Mouse (Mus musculus): ENCODE data around the gene Nek11.
"Not testable (repeated sequence)": the region's sequence is repeated elsewhere in the genome, so short reads cannot be mapped to it uniquely, and the experiment has no call there.

Nek11 gene

GRCm38 (mm10) chr9:105132002-105132367 is 263.3 kb downstream of the Nek11 start:
- DNase-seq: no peak

- peak; percentile 97 for DNase-seq
Observed at GRCm38 (mm10) chr9:105131253-105132001, 263.9 kb downstream of the Nek11 start, which contains the start of gene Nudt16. Nudt16 (minus strand) TSS chr9:105131824.

DNA sequence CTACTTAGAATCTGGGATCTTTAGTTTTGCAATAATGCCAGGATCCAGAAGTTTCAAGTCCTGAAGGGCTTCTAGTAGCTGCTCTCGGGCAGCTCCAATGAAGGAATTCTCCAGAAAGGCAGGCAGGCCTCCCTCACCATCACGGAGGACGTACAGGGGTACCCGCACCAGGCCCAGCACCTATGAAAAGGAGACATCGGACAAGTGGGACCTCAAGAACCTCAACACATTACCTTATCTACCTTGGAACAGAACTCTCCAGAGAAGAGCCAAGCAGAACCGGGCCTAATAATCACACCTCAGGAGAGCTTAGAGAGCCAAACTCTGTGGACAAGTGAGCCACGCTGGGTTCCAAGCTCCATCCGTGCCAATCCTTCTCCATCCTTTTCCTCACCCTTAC is 265.0 kb downstream of the Nek11 start:
- no peak for DNase-seq

DNA sequence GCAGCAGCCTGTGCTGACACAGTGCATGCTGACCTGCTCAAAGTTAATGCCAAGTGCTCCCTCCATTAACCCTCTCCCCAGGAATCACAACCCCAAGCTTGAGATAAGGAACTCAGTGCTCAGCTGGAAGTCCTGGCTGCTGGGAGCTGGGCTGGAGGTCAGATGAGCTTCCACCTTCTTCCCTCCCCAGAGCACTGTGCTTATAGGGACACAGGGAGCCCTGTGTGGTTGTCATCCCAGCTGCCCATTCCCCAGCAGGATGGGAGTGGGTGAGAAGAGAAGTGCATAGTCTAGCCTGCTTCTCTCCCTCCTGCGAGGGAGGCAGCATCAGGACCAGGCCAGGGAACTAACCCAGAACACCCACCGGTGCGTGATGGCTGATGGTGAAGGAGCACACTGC is 270.1 kb downstream of the Nek11 start:
- DNase-seq: not testable (repeated sequence)
